Mouse (Mus musculus) thymus, postnatal 0 days (tissue): ENCODE measurements around the gene Prpmp5. TPM values are rescaled to one million over a fixed set of nuclear protein-coding genes. Genes with fewer than 3 reads are reported as not detected.
"Not testable (repeated sequence)": the region's sequence is repeated elsewhere in the genome, so short reads cannot be mapped to it uniquely, and the experiment has no call there.

ENCODE experiments used
- DNase-seq: peaks from one replicate; pipeline ENCODE4 v3.0.0-alpha.2; 2015; ENCODE audit warnings: low spot score
- polyA plus RNA-seq: library from polyadenylated mRNA; unstranded; fragments of >200 nt; fragmentation: Nextera tagmentation; extraction: Ambion mirVana; gene quantifications from 2 replicates; pipeline ENCODE4 v1.2.1, GENCODE M21; 2015

Gene Prpmp5
- not detected in 2 replicates for polyA plus RNA-seq

DNA sequence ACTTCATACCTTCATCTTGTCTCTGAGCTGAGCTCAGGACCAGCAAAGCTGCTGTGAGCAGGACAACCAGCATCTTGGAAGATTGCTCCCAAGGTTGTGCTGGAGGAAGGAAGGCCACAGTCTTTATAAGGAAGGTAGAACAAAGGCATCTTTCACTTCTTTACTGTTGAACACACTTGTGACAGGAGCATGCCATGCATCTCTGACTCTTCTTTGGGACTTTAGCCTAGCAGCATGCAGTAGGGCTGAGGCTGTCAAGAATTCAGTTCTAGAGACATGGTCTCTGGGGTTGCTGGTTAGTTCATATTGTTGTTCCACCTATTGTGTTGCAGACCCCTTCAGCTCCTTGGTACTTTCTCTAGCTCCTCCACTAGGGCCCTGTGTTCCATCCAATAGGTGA lies at the start of gene Prpmp5:
Gene Prpmp5, minus strand, starts transcription at position 101 of the 400 bp plus-strand sequence.
- DNase-seq = not testable (repeated sequence)

DNA sequence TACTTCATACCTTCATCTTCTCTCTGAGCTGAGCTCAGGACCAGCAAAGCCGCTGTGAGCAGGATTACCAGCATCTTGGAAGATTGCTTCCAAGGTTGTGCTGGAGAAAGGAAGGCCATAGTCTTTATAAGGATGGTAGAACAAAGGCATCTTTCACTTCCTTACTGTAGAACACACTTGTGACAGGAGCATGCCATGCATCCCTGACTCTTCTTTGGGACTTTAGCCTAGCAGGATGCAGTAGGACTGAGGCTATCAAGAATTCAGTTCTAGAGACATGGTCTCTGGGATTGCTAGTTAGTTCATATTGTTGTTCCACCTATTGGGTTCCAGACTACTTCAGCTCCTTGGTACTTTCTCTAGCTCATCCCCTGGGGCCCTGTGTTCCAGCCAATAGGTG lies 49.5 kb upstream of the Prpmp5 start, which contains the start of gene Gm8882:
Gene Gm8882, minus strand, starts transcription at position 101 of the 400 bp plus-strand sequence.
- DNase-seq = not testable (repeated sequence)

Other genes starting within 250 kb of the Prpmp5 start
- gene Prb1, start 104.2 kb downstream of the Prpmp5 start, polyA plus RNA-seq = not detected in 2 replicates
- gene Gm8882, start 49.4 kb upstream of the Prpmp5 start, polyA plus RNA-seq = not detected in 2 replicates